13 mouse cellular contexts compared by ENCODE assay signal in genomic region chr3:102211340-102211739, GRCm38 (mm10).
"Had no signal": no experiment of that assay in that cellular context is flagged by ENCODE, and none has a peak within 500 bp of the region (broad histone marks: within the 10 kb centered on the region; RNA-seq: fewer than 3 reads in every experiment).

No protein-coding gene starts in this region.

- H3K4me3 ChIP-seq: left cerebral cortex, adult 2 months; limb, embryonic 12.5 days; limb, embryonic 15.5 days; liver, embryonic 12.5 days; liver, embryonic 15.5 days; lung, embryonic 15.5 days; midbrain, embryonic 10.5 days; midbrain, embryonic 13.5 days had no signal

- DNase-seq: layer of hippocampus, postnatal 36 days; lung, adult 18-20 months had no signal

- ATAC-seq: midbrain, embryonic 13.5 days; midbrain, embryonic 16.5 days had no signal

- H3K4me2 ChIP-seq: limb, embryonic 12.5 days; limb, embryonic 15.5 days; liver, embryonic 12.5 days; liver, embryonic 15.5 days; lung, embryonic 15.5 days; midbrain, embryonic 13.5 days had no signal

- H3K36me3 ChIP-seq: limb, embryonic 12.5 days; limb, embryonic 15.5 days; liver, embryonic 12.5 days; liver, embryonic 15.5 days; lung, embryonic 15.5 days; midbrain, embryonic 10.5 days; midbrain, embryonic 13.5 days had no signal

- H3K27me3 ChIP-seq: limb, embryonic 15.5 days had no signal

- H3K4me1 ChIP-seq: limb, embryonic 12.5 days; limb, embryonic 15.5 days; liver, embryonic 15.5 days; lung, embryonic 15.5 days; megakaryocyte, embryonic 14.5 days; midbrain, embryonic 10.5 days; midbrain, embryonic 13.5 days had no signal

- H3K27ac ChIP-seq: left cerebral cortex, adult 2 months; limb, embryonic 12.5 days; limb, embryonic 15.5 days; liver, embryonic 12.5 days; liver, embryonic 15.5 days; lung, embryonic 15.5 days; midbrain, embryonic 10.5 days; midbrain, embryonic 13.5 days; stomach, postnatal 0 days had no signal

- H3K9ac ChIP-seq: limb, embryonic 12.5 days; limb, embryonic 15.5 days; liver, embryonic 12.5 days; liver, embryonic 15.5 days; lung, embryonic 15.5 days; midbrain, embryonic 13.5 days had no signal

- H3K9me3 ChIP-seq: limb, embryonic 15.5 days; liver, embryonic 12.5 days; liver, embryonic 15.5 days; lung, embryonic 15.5 days; midbrain, embryonic 10.5 days; midbrain, embryonic 13.5 days had no signal
